Mouse (Mus musculus): Measurements from ENCODE around the gene Ccr8. TPM values are rescaled to one million over a fixed set of nuclear protein-coding genes. Genes with fewer than 3 reads are reported as not detected.

The Ccr8 gene
- polyA plus RNA-seq (2012; rRNA removed), result not detected in 2 replicates

GRCm38 (mm10) chr9:120091696-120092238 is at the start of gene Ccr8:
Gene Ccr8, plus strand, starts transcription at chr9:120092114.

GRCm38 (mm10) chr9:120069779-120070178 is 22.1 kb upstream of the Ccr8 start, which contains the start of gene Cx3cr1:
Gene Cx3cr1, minus strand, starts transcription at chr9:120069879.

GRCm38 (mm10) chr9:120110211-120111018 is 18.5 kb downstream of the Ccr8 start, which contains the start of gene Slc25a38:
Gene Slc25a38, plus strand, starts transcription at chr9:120110374.

GRCm38 (mm10) chr9:120127538-120128251 is 35.8 kb downstream of the Ccr8 start, which contains the start of gene Rpsa:
Gene Rpsa, plus strand, starts transcription at chr9:120127689.

Other genes starting within 250 kb of the Ccr8 start
- 66.8 and 74.7 TPM in 2 replicates for gene Wdr48, start 197.2 kb upstream of the Ccr8 start, polyA plus RNA-seq (2012; rRNA removed)
- 13.2 and 16.4 TPM in 2 replicates for gene Gorasp1, start 154.5 kb upstream of the Ccr8 start, polyA plus RNA-seq (2012; rRNA removed)
- 0.42 and 0.47 TPM in 2 replicates for gene Ttc21a, start 154.5 kb upstream of the Ccr8 start, polyA plus RNA-seq (2012; rRNA removed)
- gene Csrnp1, start 107.5 kb upstream of the Ccr8 start, polyA plus RNA-seq (2012; rRNA removed), result 4.1 and 4.9 TPM in 2 replicates
- gene Xirp1, start 68.5 kb upstream of the Ccr8 start, polyA plus RNA-seq (2012; rRNA removed), result 0.37 and 0.86 TPM in 2 replicates
- gene Cx3cr1, start 22.2 kb upstream of the Ccr8 start, polyA plus RNA-seq (2012; rRNA removed), result 2.8 and 4.7 TPM in 2 replicates
- gene Slc25a38, start 18.3 kb downstream of the Ccr8 start, polyA plus RNA-seq (2012; rRNA removed), result 34.7 and 35.3 TPM in 2 replicates
- gene Rpsa, start 35.6 kb downstream of the Ccr8 start, polyA plus RNA-seq (2012; rRNA removed), result 2,315 and 2,737 TPM in 2 replicates
- 0.24 and 0.30 TPM in 2 replicates for gene Mobp, start 57.6 kb downstream of the Ccr8 start, polyA plus RNA-seq (2012; rRNA removed)
- gene Myrip, start 209.4 kb downstream of the Ccr8 start, polyA plus RNA-seq (2012; rRNA removed), result 0.97 and 1.6 TPM in 2 replicates